Mouse (Mus musculus) midbrain, embryonic 16.5 days (tissue): ENCODE data around the gene Fosb. TPM values are rescaled to one million over a fixed set of nuclear protein-coding genes. Genes with fewer than 3 reads are reported as not detected.

Experiments
- ATAC-seq: fragments of 200-750 bp; cut with Nextera tagmentation; 2 replicates; pipeline ENCODE4 v1.8.0; 2017; ENCODE audit warnings: moderate TSS enrichment
- H3K27ac ChIP-seq: fragments of 300-500 bp; sonication (generic); 2 replicates; pipeline ENCODE4 v1.5.1; 2014; ENCODE audit warnings: mild to moderate bottlenecking, low read length, mixed read lengths
- H3K27me3 ChIP-seq: fragments of 300-500 bp; sonication (generic); 2 replicates; pipeline ENCODE4 v1.6.1; 2014; ENCODE audit warnings: low read depth, low read length, mixed read lengths; ENCODE audit not compliant: control insufficient read depth, insufficient read depth
- H3K36me3 ChIP-seq: fragments of 300-500 bp; sonication (generic); 2 replicates; pipeline ENCODE4 v1.6.1; 2014; ENCODE audit warnings: mild to moderate bottlenecking, low read length, moderate library complexity, mixed read lengths; ENCODE audit not compliant: control insufficient read depth, insufficient read depth
- H3K4me1 ChIP-seq: fragments of 300-500 bp; sonication (generic); 2 replicates; pipeline ENCODE4 v1.6.1; 2014; ENCODE audit warnings: mild to moderate bottlenecking, low read length, mixed read lengths; ENCODE audit not compliant: control insufficient read depth, insufficient read depth
- H3K4me2 ChIP-seq: fragments of 300-500 bp; sonication (generic); 2 replicates; pipeline ENCODE4 v1.6.1; 2014; ENCODE audit warnings: mild to moderate bottlenecking, low read length, mixed read lengths
- H3K4me3 ChIP-seq: fragments of 300-500 bp; sonication (generic); 2 replicates; pipeline ENCODE4 v1.5.1; 2014; ENCODE audit warnings: low read depth, mild to moderate bottlenecking, low read length, moderate library complexity, mixed read lengths
- H3K9ac ChIP-seq: fragments of 300-500 bp; sonication (generic); 2 replicates; pipeline ENCODE4 v1.6.1; 2014; ENCODE audit warnings: low read depth, low read length, mixed read lengths
- H3K9me3 ChIP-seq: fragments of 300-500 bp; sonication (generic); replicated peaks from 2 replicates; pipeline ENCODE4 v1.6.1; 2014; ENCODE audit warnings: mild to moderate bottlenecking, low read length, mixed read lengths; ENCODE audit not compliant: control insufficient read depth, poor library complexity, severe bottlenecking
- WGBS: fragments of 180-500 bp; shearing (Covaris S2); extraction: QIAGEN DNeasy Blood & Tissue Kit; methylation state at CpG from one replicate; pipeline ENCODE4 v1.1.7; 2014; 5-methylcytosine and 5-hydroxymethylcytosine counted together
- polyA plus RNA-seq: library from polyadenylated mRNA; unstranded; fragments of >200 nt; fragmentation: Nextera tagmentation; extraction: Ambion mirVana; gene quantifications from 2 replicates; pipeline ENCODE4 v1.2.1, GENCODE M21; 2015

Fosb gene
- polyA plus RNA-seq, 1 experiment from 2014 or later = 0.06 TPM

DNA sequence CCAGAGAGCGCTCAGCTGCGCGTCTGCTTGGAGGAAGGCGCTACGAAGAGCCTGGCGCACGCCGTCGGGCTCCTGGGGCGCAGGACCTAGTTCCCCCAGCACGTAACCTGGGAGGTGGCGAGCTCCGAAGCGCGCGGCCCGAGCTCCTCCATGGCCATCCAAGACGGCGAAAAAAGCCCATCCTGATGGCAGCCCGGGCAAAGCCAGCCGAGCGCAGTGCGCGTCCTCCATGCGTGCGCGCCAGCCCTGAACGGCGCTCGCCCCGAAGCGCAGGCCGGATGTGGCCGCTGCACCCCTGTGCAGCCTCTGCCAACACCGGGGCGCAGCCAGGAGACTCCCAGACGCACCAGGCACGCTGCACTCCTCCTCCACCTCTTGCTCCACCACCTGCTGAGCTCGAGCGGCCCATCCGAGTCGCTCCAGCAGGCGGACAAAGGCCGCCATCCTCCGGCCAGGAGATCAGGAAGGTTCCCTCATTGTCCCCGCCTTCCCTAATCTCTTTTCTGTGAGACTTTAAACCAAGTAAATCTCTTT is 30.2 kb downstream of the Fosb start, which contains the start of gene Ppm1n:
Gene Ppm1n (minus strand): TSS at position 484 of the 534 bp plus-strand sequence.
- H3K27me3 ChIP-seq = peaks cover 39% of the 10 kb centered on the region
- H3K9me3 ChIP-seq = no peaks in the 10 kb centered on the region
- no peaks in the 10 kb centered on the region for H3K36me3 ChIP-seq
- peak within 1 kb of the TSS; percentile 48 for H3K9ac ChIP-seq
- no peak for ATAC-seq
- H3K4me3 ChIP-seq = peak within 1 kb of the TSS; percentile 40
- H3K27ac ChIP-seq = no peak within 1 kb of the TSS
- WGBS = under 1% methylated on average over 45 of the region's 46 CpGs
- H3K4me2 ChIP-seq = peak within 1 kb of the TSS; percentile 55
- H3K4me1 ChIP-seq = peaks cover 19% of the 10 kb centered on the region

DNA sequence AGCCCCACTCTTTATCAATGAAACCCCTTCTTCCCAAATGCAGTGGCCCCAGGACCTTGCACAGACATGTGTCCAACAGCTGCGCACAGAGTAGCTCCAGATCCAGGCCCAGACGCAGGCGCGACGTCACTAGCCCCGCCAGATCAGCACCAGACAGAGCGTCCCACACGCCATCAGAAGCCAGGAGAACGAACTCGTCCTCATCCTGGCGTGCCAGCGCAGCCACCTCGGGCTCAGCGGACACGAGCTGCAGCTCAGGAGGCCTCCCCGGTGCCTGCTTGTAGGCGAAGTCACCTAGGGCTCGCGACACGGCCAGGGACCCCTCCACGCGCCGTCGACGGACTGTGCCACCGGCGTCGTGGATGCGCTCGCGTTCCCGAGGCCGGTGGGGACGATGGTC is 30.8 kb downstream of the Fosb start:
- no peaks in the 10 kb centered on the region for H3K36me3 ChIP-seq
- peak overlapping the region; percentile 48; the same call in 1 of the 2 replicates for H3K9ac ChIP-seq
- 3% methylated on average over 34 of the region's 34 CpGs for WGBS
- H3K27ac ChIP-seq = no peak overlapping the region
- H3K4me2 ChIP-seq = peak overlapping the region; percentile 55
- H3K4me3 ChIP-seq = peak overlapping the region; percentile 40
- H3K9me3 ChIP-seq = no peaks in the 10 kb centered on the region
- peaks cover 39% of the 10 kb centered on the region for H3K27me3 ChIP-seq
- no peak for ATAC-seq
- peaks cover 14% of the 10 kb centered on the region for H3K4me1 ChIP-seq

DNA sequence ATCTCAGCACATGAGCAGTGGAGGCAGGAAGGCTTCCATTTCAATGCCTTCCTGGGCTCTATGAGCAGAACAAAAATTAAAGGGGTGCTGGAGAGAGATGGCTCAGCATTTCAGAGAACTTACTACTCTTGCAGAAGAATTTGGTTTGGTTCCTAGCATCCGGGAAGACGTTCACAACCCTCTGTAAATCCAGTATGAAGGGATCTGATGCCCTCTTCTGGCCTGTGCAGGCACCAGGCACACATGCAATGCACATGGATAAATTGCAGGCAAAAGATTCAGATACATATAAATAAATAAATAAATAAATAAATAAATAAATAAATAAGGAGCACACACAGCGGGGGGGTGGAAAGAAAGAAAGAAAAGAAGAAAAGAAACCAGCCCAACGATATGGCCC is 33.6 kb downstream of the Fosb start:
- Histone ChIP-seq H3K9ac (no peak overlapping the region), H3K27ac (no peak overlapping the region), H3K4me1 (peaks cover 8% of the 10 kb centered on the region; the same call in 1 of the 2 replicates), H3K4me2 (no peak overlapping the region), H3K9me3 (no peaks in the 10 kb centered on the region), H3K4me3 (no peak overlapping the region), H3K27me3 (peaks cover 38% of the 10 kb centered on the region), H3K36me3 (no peaks in the 10 kb centered on the region)
- ATAC-seq = no peak
- WGBS = 51% methylated on average over 4 of the region's 4 CpGs

DNA sequence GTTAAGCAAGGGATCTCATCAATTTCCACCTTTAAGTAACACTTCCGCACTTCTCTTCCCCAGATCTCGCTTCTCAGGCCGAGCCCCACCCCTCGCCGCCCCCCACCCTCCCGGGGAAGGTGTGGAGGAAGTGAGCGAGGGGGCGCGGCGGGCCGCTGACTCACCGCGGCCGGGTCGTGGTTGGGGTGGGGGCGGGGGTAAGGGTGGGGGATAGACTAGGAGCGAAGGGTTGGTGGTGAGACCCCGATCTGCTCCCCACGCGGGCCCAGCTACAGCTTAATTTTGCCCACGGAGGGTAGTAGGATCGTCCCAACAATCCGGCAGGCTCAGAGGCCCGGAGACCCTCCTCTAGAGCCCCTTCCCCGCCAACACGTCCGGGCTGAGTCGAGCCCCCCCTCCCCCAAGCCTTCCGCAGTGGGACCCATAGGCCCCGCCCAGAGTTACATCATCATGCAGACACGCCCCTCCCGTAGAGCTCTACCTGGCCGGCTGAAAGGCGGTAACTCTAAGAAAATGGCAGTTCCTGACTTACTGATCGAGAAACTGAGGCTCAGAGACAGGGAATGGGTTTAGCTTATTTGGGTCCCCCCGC is 37.6 kb downstream of the Fosb start:
- peak overlapping the region; percentile 96 for H3K4me3 ChIP-seq
- WGBS = 0% methylated on average over 36 of the region's 36 CpGs
- peaks cover 18% of the 10 kb centered on the region for H3K4me1 ChIP-seq
- H3K36me3 ChIP-seq = no peaks in the 10 kb centered on the region
- peak; percentile 74 for ATAC-seq
- no peaks in the 10 kb centered on the region for H3K27me3 ChIP-seq
- H3K9ac ChIP-seq = peak overlapping the region; percentile 89
- H3K4me2 ChIP-seq = peak overlapping the region; percentile 72
- peak overlapping the region; percentile 87 for H3K27ac ChIP-seq
- no peaks in the 10 kb centered on the region for H3K9me3 ChIP-seq

DNA sequence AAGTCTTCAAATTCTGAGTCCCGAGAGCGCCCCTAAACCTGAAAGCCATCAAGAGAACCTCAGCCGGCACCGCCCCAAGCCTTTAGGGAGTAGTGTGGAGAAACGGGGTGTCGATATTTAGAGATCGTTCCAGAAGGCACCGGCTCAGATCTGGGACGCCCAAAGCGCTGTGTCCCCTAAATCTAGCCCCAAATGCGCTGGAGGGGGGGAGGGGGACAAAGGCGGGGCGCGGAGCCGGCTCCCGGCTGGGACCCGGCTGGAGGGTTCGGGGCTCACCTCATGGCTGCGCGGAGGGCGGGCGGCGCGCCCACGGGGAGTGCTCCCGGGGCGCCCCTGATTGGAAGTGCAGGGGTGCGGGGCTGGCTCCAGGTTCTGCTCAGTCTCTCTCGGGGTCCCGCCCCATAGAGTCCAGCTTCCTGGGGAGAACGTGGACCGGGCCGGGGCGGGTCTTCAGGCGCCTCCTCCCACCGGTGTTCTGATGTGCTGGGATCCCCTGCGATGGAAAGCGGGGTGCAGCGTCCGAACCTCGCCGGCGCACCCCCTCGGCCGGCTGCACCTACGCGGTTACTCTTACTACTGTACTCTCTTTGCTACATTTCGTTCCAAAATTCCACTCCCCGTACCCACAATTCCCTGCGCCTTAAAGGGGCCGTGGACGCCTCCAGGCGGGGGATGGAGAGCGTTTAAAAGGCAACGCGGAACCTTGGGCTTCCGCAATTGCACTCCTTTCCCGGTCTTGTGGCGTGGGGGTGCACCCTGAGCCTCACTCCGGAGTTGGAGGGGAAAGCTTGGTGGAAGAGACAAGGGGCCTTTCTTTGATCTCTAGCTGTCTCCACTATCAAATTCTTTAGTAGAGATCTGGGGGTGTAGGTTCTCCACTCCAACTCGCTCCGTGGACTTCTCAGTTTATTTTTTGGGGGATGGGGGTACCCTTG is 38.3 kb downstream of the Fosb start, which contains the start of gene Vasp:
Gene Vasp (minus strand): TSS at position 580 of the 935 bp plus-strand sequence.
- peak within 1 kb of the TSS; percentile 87 for H3K27ac ChIP-seq
- H3K9ac ChIP-seq = peak within 1 kb of the TSS; percentile 89
- H3K4me3 ChIP-seq = peak within 1 kb of the TSS; percentile 96
- no peaks in the 10 kb centered on the region for H3K9me3 ChIP-seq
- no peaks in the 10 kb centered on the region for H3K36me3 ChIP-seq
- ATAC-seq = peak; percentile 76
- H3K27me3 ChIP-seq = no peaks in the 10 kb centered on the region
- H3K4me2 ChIP-seq = peak within 1 kb of the TSS; percentile 72
- peaks cover 18% of the 10 kb centered on the region for H3K4me1 ChIP-seq
- under 1% methylated on average over 59 of the region's 62 CpGs for WGBS

DNA sequence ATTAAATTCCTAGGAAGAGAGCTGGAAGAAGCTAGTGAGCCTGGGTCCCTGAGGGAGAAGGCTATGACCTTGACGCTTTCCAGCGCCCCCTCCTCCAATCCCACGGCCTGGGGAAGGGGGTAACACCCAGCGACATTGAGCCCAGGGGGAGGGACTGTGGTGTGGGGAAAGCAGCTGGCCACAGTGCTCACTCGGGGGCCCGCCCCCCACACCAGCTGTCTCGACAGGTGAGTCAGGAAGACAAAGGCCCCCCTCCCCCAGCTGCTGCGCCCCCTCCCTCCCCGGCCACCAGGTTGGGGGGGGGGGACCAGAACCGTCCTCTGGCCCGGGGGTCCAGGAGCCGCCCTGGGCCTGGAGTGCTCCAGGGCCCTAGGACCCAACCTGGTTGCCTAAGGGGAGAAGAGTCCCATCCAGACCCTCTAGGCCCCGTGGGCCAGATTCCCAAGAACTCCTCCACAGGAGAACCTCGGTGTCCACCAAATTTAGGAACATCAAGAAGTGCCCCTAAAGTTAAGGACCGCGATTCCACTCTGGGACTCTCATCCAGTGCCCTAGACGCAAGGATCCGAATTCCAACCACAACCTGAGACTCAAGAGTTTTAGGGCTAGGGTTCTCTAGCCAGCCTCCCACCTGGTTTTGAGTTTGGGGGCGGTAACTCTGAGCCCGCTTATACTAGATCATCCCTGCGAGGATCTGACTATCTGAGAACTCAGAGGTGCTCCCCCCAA is 39.2 kb downstream of the Fosb start:
- peak overlapping the region; percentile 96 for H3K4me3 ChIP-seq
- H3K4me2 ChIP-seq = peak overlapping the region; percentile 72
- H3K27ac ChIP-seq = no peak overlapping the region; the same call in none of the 2 replicates
- WGBS = under 1% methylated on average over 20 of the region's 21 CpGs
- H3K36me3 ChIP-seq = no peaks in the 10 kb centered on the region
- ATAC-seq = no peak
- no peaks in the 10 kb centered on the region for H3K9me3 ChIP-seq
- H3K27me3 ChIP-seq = no peaks in the 10 kb centered on the region
- H3K4me1 ChIP-seq = peaks cover 18% of the 10 kb centered on the region
- peak overlapping the region; percentile 89 for H3K9ac ChIP-seq

DNA sequence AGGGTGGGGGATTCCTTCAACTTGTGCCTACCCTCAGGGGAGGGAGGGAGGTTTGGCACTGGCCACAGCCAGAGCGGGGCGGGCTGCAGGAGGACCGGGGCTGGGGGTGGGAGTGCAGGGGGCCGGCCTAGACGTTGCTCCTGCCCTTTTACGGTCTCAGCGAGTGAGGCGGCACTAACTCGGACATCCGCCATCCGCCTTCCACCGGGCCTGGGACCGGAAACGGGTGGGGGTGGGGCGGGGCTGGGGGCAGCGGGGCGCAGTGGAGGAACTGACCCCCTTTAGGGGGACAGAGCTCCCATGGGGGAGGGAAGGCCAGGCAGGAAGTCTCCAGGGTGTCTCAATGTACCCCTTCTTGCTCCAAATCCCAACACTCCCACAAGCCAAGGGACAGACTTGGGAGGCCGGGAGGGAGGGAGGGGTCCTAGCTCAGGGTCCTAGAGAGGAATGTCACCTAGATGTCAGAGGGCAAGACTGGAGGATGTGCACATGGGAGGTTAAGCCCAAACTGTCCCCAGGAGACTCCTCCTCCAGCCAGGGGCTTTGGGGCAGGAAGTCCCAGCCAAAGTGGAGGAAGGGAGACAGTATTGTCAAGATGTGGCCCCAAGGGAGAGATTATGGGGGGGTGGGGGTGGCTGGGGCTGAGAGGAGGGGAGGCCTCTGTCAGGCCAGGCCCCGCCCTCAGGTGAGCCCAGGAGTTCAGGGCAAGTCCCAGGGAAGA is 40.0 kb downstream of the Fosb start:
- Histone ChIP-seq H3K27me3 (no peaks in the 10 kb centered on the region), H3K27ac (peak overlapping the region; percentile 43), H3K36me3 (no peaks in the 10 kb centered on the region), H3K9me3 (no peaks in the 10 kb centered on the region), H3K4me3 (peak overlapping the region; percentile 96), H3K9ac (peak overlapping the region; percentile 89), H3K4me1 (peaks cover 18% of the 10 kb centered on the region), H3K4me2 (peak overlapping the region; percentile 72)
- no peak for ATAC-seq
- WGBS = 4% methylated on average over 17 of the region's 19 CpGs
